14 mouse cellular contexts compared by ENCODE assay signal in the genomic region with DNA sequence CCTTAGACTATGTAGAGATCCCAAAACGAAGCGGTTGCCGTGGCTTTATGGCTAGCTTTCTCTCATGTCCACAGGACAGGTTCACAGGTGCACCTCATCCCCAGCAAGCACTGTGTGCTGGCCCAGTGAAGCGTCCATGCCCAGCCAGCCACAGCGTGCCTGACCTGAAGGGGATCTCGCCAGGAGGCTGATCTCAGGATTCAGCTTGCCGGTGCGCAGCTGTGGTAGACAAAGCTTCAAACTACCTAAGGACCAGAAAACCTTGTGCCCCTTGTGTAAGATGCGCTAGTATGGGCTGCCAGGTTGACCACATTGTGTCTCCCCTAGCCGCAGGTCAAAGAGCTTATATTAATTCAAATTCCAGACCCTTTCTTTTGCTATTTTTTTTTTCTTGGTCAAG. TPM values are rescaled to one million over a fixed set of nuclear protein-coding genes. Genes with fewer than 3 reads are reported as not detected.
DNase-seq lines count a peak whose midpoint lies in the region; ATAC-seq and TF ChIP-seq lines count a peak whose summit lies in the region.
"Had no signal": no experiment of that assay in that cellular context is flagged by ENCODE, and none has a peak within 500 bp of the region (broad histone marks: within the 10 kb centered on the region; RNA-seq: fewer than 3 reads in every experiment).

No protein-coding gene starts in this region.

- no peak overlapping the region for H3K9ac ChIP-seq in kidney, embryonic 15.5 days
- H3K9ac ChIP-seq in forebrain, embryonic 11.5 days (ENCODE audit: low read length): peak overlapping the region; percentile 59
- H3K9ac ChIP-seq in neural tube, embryonic 15.5 days (replicated peaks): peak overlapping the region; percentile 36

- no peak overlapping the region for H3K4me3 ChIP-seq in kidney, embryonic 15.5 days (replicated peaks)
- peak overlapping the region; percentile 49 for H3K4me3 ChIP-seq in forebrain, embryonic 11.5 days (ENCODE audit: low read depth, low read length)
- no peak overlapping the region for H3K4me3 ChIP-seq in limb, embryonic 10.5 days
- peak overlapping the region; percentile 54 for H3K4me3 ChIP-seq in neural tube, embryonic 15.5 days (replicated peaks)
- no peak overlapping the region for H3K4me3 ChIP-seq in gastrocnemius, adult 2 months
- H3K4me3 ChIP-seq: myocyte had no signal

- TF ChIP-seq CTCF in gastrocnemius, adult 2 months (IDR thresholded peaks at IDR 0.05): no peak

- H3K36me3 ChIP-seq in kidney, embryonic 15.5 days: no peaks in the 10 kb centered on the region
- no peaks in the 10 kb centered on the region for H3K36me3 ChIP-seq in forebrain, embryonic 11.5 days (ENCODE audit: control insufficient read depth, insufficient read depth, low read length)
- no peaks in the 10 kb centered on the region for H3K36me3 ChIP-seq in limb, embryonic 10.5 days
- H3K36me3 ChIP-seq in neural tube, embryonic 15.5 days: no peaks in the 10 kb centered on the region
- H3K36me3 ChIP-seq: G1E had no signal

- DNase-seq in kidney, adult 11 months: no peak
- DNase-seq in forebrain, embryonic 11.5 days (ENCODE audit: low spot score): no peak
- peak; percentile 32 for DNase-seq in limb, embryonic 10.5 days (ENCODE audit: low spot score)
- DNase-seq in gastrocnemius, postnatal 4 days (ENCODE audit: low spot score in 2 of 2): no peak
- no peak for DNase-seq in gastrocnemius, adult 2 months
- DNase-seq: adrenal gland, postnatal 36 days; kidney, postnatal 4 days; lung, adult 2 months; spleen, adult 18-20 months had no signal

- intact Hi-C loops in gastrocnemius, adult 2 months (cut with DNase I): no loop called here

- no peak for ATAC-seq in kidney, embryonic 15.5 days (replicated peaks; ENCODE audit: low FRiP score)
- no peak for ATAC-seq in forebrain, embryonic 11.5 days (replicated peaks; ENCODE audit: low FRiP score)
- no peak for ATAC-seq in neural tube, embryonic 15.5 days (ENCODE audit: low FRiP score)

- no peaks in the 10 kb centered on the region for H3K9me3 ChIP-seq in kidney, embryonic 15.5 days (replicated peaks)
- H3K9me3 ChIP-seq in forebrain, embryonic 11.5 days (ENCODE audit: control insufficient read depth, low read length): no peaks in the 10 kb centered on the region
- no peaks in the 10 kb centered on the region for H3K9me3 ChIP-seq in limb, embryonic 10.5 days (replicated peaks)
- H3K9me3 ChIP-seq in neural tube, embryonic 15.5 days (replicated peaks): no peaks in the 10 kb centered on the region

- H3K27ac ChIP-seq in kidney, embryonic 15.5 days: no peak overlapping the region
- H3K27ac ChIP-seq in forebrain, embryonic 11.5 days (ENCODE audit: low read depth, low read length): no peak overlapping the region
- no peak overlapping the region for H3K27ac ChIP-seq in limb, embryonic 10.5 days
- 0 out of 2 replicates have a peak overlapping the region, but pooled peaks have one; percentile 61 for H3K27ac ChIP-seq in neural tube, embryonic 15.5 days (replicated peaks)
- no peak overlapping the region for H3K27ac ChIP-seq in gastrocnemius, adult 2 months

- peaks cover 51% of the 10 kb centered on the region for H3K27me3 ChIP-seq in kidney, embryonic 15.5 days
- H3K27me3 ChIP-seq in forebrain, embryonic 11.5 days (ENCODE audit: control insufficient read depth, insufficient read depth, low read length): no peaks in the 10 kb centered on the region
- H3K27me3 ChIP-seq in limb, embryonic 10.5 days (ENCODE audit: low read depth, poor library complexity, severe bottlenecking): peaks cover 63% of the 10 kb centered on the region
- no peaks in the 10 kb centered on the region for H3K27me3 ChIP-seq in neural tube, embryonic 15.5 days (replicated peaks)

- peak overlapping the region; percentile 40; the same call in 1 of the 2 replicates for H3K4me2 ChIP-seq in kidney, embryonic 15.5 days
- H3K4me2 ChIP-seq in forebrain, embryonic 11.5 days (ENCODE audit: low read depth, low read length, severe bottlenecking): peak overlapping the region; percentile 50
- peak overlapping the region; percentile 60 for H3K4me2 ChIP-seq in neural tube, embryonic 15.5 days

- 19% methylated on average over 10 of the region's 10 CpGs for whole genome bisulfite sequencing in kidney, embryonic 15.5 days
- 14% methylated on average over 10 of the region's 10 CpGs for WGBS in forebrain, embryonic 11.5 days
- 18% methylated on average over 10 of the region's 10 CpGs for WGBS in limb, embryonic 10.5 days
- 18% methylated on average over 10 of the region's 10 CpGs for WGBS in neural tube, embryonic 15.5 days

- H3K4me1 ChIP-seq in kidney, embryonic 15.5 days: 0 out of 2 replicates have a peak, but pooled peaks cover 4% of the 10 kb centered on the region
- H3K4me1 ChIP-seq in forebrain, embryonic 11.5 days (replicated peaks; ENCODE audit: control insufficient read depth, insufficient read depth, low read length): peaks cover 2% of the 10 kb centered on the region; the same call in 1 of the 2 replicates
- no peaks in the 10 kb centered on the region; the same call in 1 of the 2 replicates for H3K4me1 ChIP-seq in limb, embryonic 10.5 days
- no peaks in the 10 kb centered on the region for H3K4me1 ChIP-seq in neural tube, embryonic 15.5 days

RNA-seq across cellular contexts. Expression of a gene that starts 3.1 kb away (rescaled TPM):
- polyA plus RNA-seq in kidney, embryonic 15.5 days (2015; fragmentation: Nextera tagmentation; extraction: Ambion mirVana): 0.13 and 0.18 TPM in 2 replicates
- polyA plus RNA-seq in forebrain, embryonic 11.5 days (2014; fragmentation: Nextera tagmentation; extraction: Ambion mirVana): 8.3 and 10.1 TPM in 2 replicates
- polyA plus RNA-seq in limb, embryonic 10.5 days (2016; fragmentation: Nextera tagmentation; extraction: Ambion mirVana): 0.14 and 0.21 TPM in 2 replicates
- polyA plus RNA-seq in neural tube, embryonic 15.5 days (2015; fragmentation: Nextera tagmentation; extraction: Ambion mirVana): 5.4 and 6.3 TPM in 2 replicates
- under 1 TPM; 0.34 to 0.57 TPM for total RNA-seq in gastrocnemius, postnatal 4 days (2021)
- not detected for total RNA-seq in gastrocnemius, adult 2 months (2021)
- total RNA-seq: adrenal gland, postnatal 36 days; granulocyte monocyte progenitor cell, adult 5-6 weeks had no signal
- polyA plus RNA-seq: G1E; lung, adult 2 months; myocyte had no signal

Comparison
In these comparisons a context has a peak if more than half of its experiments do, and no peak if none do; other contexts are left out.
1. H3K4me3 ChIP-seq: peak in forebrain, embryonic 11.5 days (single experiment) and neural tube, embryonic 15.5 days (single experiment); none in kidney, embryonic 15.5 days (single experiment), limb, embryonic 10.5 days (single experiment) and gastrocnemius, adult 2 months (single experiment).
2. Peak in every context shown above with its lines, with median percentiles within 50 percentile points of each other: H3K4me2 ChIP-seq.